Mouse (Mus musculus) hindlimb bud, embryonic 11.5 days (tissue): ENCODE measurements around the gene Cfap300.

ENCODE experiments used
- DNase-seq: peaks from one replicate; pipeline ENCODE4 v3.0.0-alpha.2; 2012; ENCODE audit warnings: low read depth, low spot score; ENCODE audit errors: extremely low spot score

Gene Cfap300

GRCm38 (mm10) chr9:7984287-7984686 lies 58.3 kb downstream of the Cfap300 start:
- DNase-seq: no peak

- DNase-seq: no peak
Measured at GRCm38 (mm10) chr9:7983665-7984064, 59.0 kb downstream of the Cfap300 start.

GRCm38 (mm10) chr9:7980162-7980561 lies 62.5 kb downstream of the Cfap300 start:
- DNase-seq: no peak

GRCm38 (mm10) chr9:7979153-7979916 lies 63.3 kb downstream of the Cfap300 start:
- DNase-seq: no peak

- DNase-seq: no peak
Measured at GRCm38 (mm10) chr9:7978502-7978901, 64.1 kb downstream of the Cfap300 start.

GRCm38 (mm10) chr9:7977587-7977986 lies 65.0 kb downstream of the Cfap300 start:
- no peak for DNase-seq

GRCm38 (mm10) chr9:7971993-7972392 lies 70.6 kb downstream of the Cfap300 start:
- no peak for DNase-seq
